Mouse (Mus musculus) left cerebral cortex, postnatal 10 days (tissue): Measurements from ENCODE around the gene Fgr. TPM values are rescaled to one million over a fixed set of nuclear protein-coding genes. Genes with fewer than 3 reads are reported as not detected.
A peak's percentile ranks its signal among the peaks of the same experiment; 100 is the strongest.

Source experiments
- DNase-seq, 2 experiments: peaks; one replicate each; pipeline ENCODE4 v3.0.0; 2021 to 2022; ENCODE audit warnings: low spot score in 2 of 2, mixed read lengths in 1 of 2; ENCODE audit errors: extremely low spot score in 1 of 2
- intact Hi-C: fragments of 180-260 bp; cut with DNase I; formaldehyde crosslinking; loops from one replicate; pipeline ENCODE4 v1.15.1; 2025
- total RNA-seq, 2 experiments: library from RNA; stranded (reverse); gene quantifications; 2 replicates each; pipeline ENCODE4 v1.2.3; 2021

The Fgr gene
- total RNA-seq, 2 experiments from 2014 or later = 0.47 TPM; not detected in 1

- intact Hi-C loops = no loop called here
- DNase-seq = no peak
These were observed 68.3 kb downstream of the Fgr start for GRCm38 (mm10) chr4:133042244-133042643.

- intact Hi-C loops = no loop called here
- DNase-seq = peak; percentile 49 to 78
These were observed 69.0 kb downstream of the Fgr start for GRCm38 (mm10) chr4:133042651-133043635.

- intact Hi-C loops = no loop called here
- DNase-seq = peak in 1 of 2 experiments; percentile 39
These were observed 70.1 kb downstream of the Fgr start for GRCm38 (mm10) chr4:133043798-133044646.

GRCm38 (mm10) chr4:133044647-133045094, 70.8 kb downstream of the Fgr start:
- intact Hi-C loops = no loop called here
- peak in 1 of 2 experiments; percentile 47 for DNase-seq

GRCm38 (mm10) chr4:133045771-133046474, 72.0 kb downstream of the Fgr start:
- peak in 1 of 2 experiments; percentile 40 for DNase-seq
- intact Hi-C loops = no loop called here

GRCm38 (mm10) chr4:133046691-133047352, 72.9 kb downstream of the Fgr start:
- peak in 1 of 2 experiments; percentile 32 for DNase-seq
- intact Hi-C loops = no loop called here

- intact Hi-C loops = no loop called here
- DNase-seq = peak in 1 of 2 experiments; percentile 47
These were observed 73.6 kb downstream of the Fgr start for GRCm38 (mm10) chr4:133047353-133048105.

GRCm38 (mm10) chr4:133049071-133049920, 75.4 kb downstream of the Fgr start:
- DNase-seq = peak in 1 of 2 experiments; percentile 67
- intact Hi-C loops = no loop called here

- intact Hi-C loops = loop anchor here (2.0 kb wide), 1 partner anchor 34 kb away; no protein-coding TSS in a partner anchor
These were observed 76.4 kb downstream of the Fgr start for GRCm38 (mm10) chr4:133050196-133050836.

GRCm38 (mm10) chr4:133050837-133051549, 77.1 kb downstream of the Fgr start:
- DNase-seq = no peak
- intact Hi-C loops = loop anchor here (2.0 kb wide), 1 partner anchor 34 kb away; no protein-coding TSS in a partner anchor

More at GRCm38 (mm10) chr4:133050196-133050836, 76.4 kb downstream of the Fgr start:
- peak in 1 of 2 experiments; percentile 27 for DNase-seq

- intact Hi-C loops = loop anchor here (2.0 kb wide), 1 partner anchor 35 kb away; no protein-coding TSS in a partner anchor
- no peak for DNase-seq
These were observed 77.6 kb downstream of the Fgr start for GRCm38 (mm10) chr4:133051550-133051865.

Other genes starting within 250 kb of the Fgr start
- gene Xkr8, start 241.5 kb upstream of the Fgr start, total RNA-seq = 1 to 10 TPM; 2.6 to 3.0 TPM
- 1 to 10 TPM; 2.0 to 2.2 TPM for gene Smpdl3b, start 216.8 kb upstream of the Fgr start, total RNA-seq
- gene Rpa2, start 205.8 kb upstream of the Fgr start, total RNA-seq = 10 to 100 TPM; 13.9 to 15.5 TPM
- gene Themis2, start 177.7 kb upstream of the Fgr start, total RNA-seq = under 1 TPM; 0.47 to 0.49 TPM
- 10 to 100 TPM; 44.9 to 45.0 TPM for gene Ppp1r8, start 130.9 kb upstream of the Fgr start, total RNA-seq
- 100 to 1,000 TPM; 117 to 123 TPM for gene Stx12, start 89.6 kb upstream of the Fgr start, total RNA-seq
- 10 to 100 TPM; 31.8 to 36.9 TPM for gene Fam76a, start 51.5 kb upstream of the Fgr start, total RNA-seq
- gene Ahdc1, start 37.2 kb downstream of the Fgr start, total RNA-seq = 10 to 100 TPM; 70.0 to 71.1 TPM
- gene Wasf2, start 156.4 kb downstream of the Fgr start, total RNA-seq = 10 to 100 TPM; 23.9 to 38.5 TPM
- gene Cd164l2, start 238.0 kb downstream of the Fgr start, total RNA-seq = 1 to 10 TPM; 1.3 to 1.5 TPM
- 1 to 10 TPM; 5.1 to 5.2 TPM for gene Gpr3, start 238.4 kb downstream of the Fgr start, total RNA-seq